Mouse (Mus musculus) forebrain, embryonic 12.5 days (tissue): ENCODE results near the gene Retsat. TPM values are rescaled to one million over a fixed set of nuclear protein-coding genes. Genes with fewer than 3 reads are reported as not detected.

Experiments
- ATAC-seq: fragments of 200-750 bp; cut with Nextera tagmentation; 2 replicates; pipeline ENCODE4 v1.8.0; 2017; ENCODE audit warnings: moderate TSS enrichment; ENCODE audit not compliant: low FRiP score
- H3K27ac ChIP-seq: fragments of 300-500 bp; sonication (generic); 2 replicates; pipeline ENCODE4 v1.5.1; 2016; ENCODE audit warnings: mild to moderate bottlenecking
- H3K27me3 ChIP-seq: fragments of 300-500 bp; sonication (generic); 2 replicates; pipeline ENCODE4 v1.6.1; 2016; ENCODE audit warnings: mild to moderate bottlenecking
- H3K36me3 ChIP-seq: fragments of 300-500 bp; sonication (generic); replicated peaks from 2 replicates; pipeline ENCODE4 v1.6.1; 2016; ENCODE audit warnings: mild to moderate bottlenecking
- H3K4me1 ChIP-seq: fragments of 300-500 bp; sonication (generic); 2 replicates; pipeline ENCODE4 v1.6.1; 2016
- H3K4me2 ChIP-seq: fragments of 300-500 bp; sonication (generic); 2 replicates; pipeline ENCODE4 v1.6.1; 2016; ENCODE audit warnings: mild to moderate bottlenecking, moderate library complexity
- H3K4me3 ChIP-seq: fragments of 300-500 bp; sonication (generic); replicated peaks from 2 replicates; pipeline ENCODE4 v1.5.1; 2016; ENCODE audit warnings: mild to moderate bottlenecking
- H3K9ac ChIP-seq: fragments of 300-500 bp; sonication (generic); 2 replicates; pipeline ENCODE4 v1.6.1; 2016; ENCODE audit warnings: mild to moderate bottlenecking
- H3K9me3 ChIP-seq: fragments of 300-500 bp; sonication (generic); 2 replicates; pipeline ENCODE4 v1.6.1; 2016
- WGBS: fragments of 180-500 bp; shearing (Covaris S2); methylation state at CpG from one replicate; pipeline ENCODE4 v1.1.7; 2016; 5-methylcytosine and 5-hydroxymethylcytosine counted together
- polyA plus RNA-seq: library from polyadenylated mRNA; unstranded; fragments of >200 nt; fragmentation: Nextera tagmentation; extraction: Ambion mirVana; gene quantifications from 2 replicates; pipeline ENCODE4 v1.2.1, GENCODE M21; 2016

Gene Retsat
- polyA plus RNA-seq, 1 experiment from 2014 or later: 4.6 TPM

GRCm38 (mm10) chr6:72635760-72636431 lies 37.6 kb downstream of the Retsat start:
- ATAC-seq: peak; percentile 81
- Histone ChIP-seq H3K27ac (no peak overlapping the region), H3K4me2 (no peak overlapping the region), H3K4me1 (no peaks in the 10 kb centered on the region), H3K36me3 (peaks cover 19% of the 10 kb centered on the region), H3K27me3 (no peaks in the 10 kb centered on the region), H3K9me3 (no peaks in the 10 kb centered on the region), H3K9ac (no peak overlapping the region), H3K4me3 (no peak overlapping the region)
- WGBS: 56% methylated on average over 12 of the region's 12 CpGs

GRCm38 (mm10) chr6:72636940-72637339 lies 38.7 kb downstream of the Retsat start:
- Histone ChIP-seq H3K4me2 (no peak overlapping the region), H3K9me3 (no peaks in the 10 kb centered on the region), H3K9ac (no peak overlapping the region), H3K4me3 (no peak overlapping the region), H3K4me1 (no peaks in the 10 kb centered on the region), H3K27ac (no peak overlapping the region), H3K27me3 (no peaks in the 10 kb centered on the region), H3K36me3 (peaks cover 8% of the 10 kb centered on the region; the same call in 1 of the 2 replicates)
- 81% methylated on average over 3 of the region's 3 CpGs for WGBS
- ATAC-seq: no peak

GRCm38 (mm10) chr6:72641218-72641954 lies 43.1 kb downstream of the Retsat start:
- H3K4me1 ChIP-seq: peaks cover 3% of the 10 kb centered on the region; the same call in 1 of the 2 replicates
- 82% methylated on average over 18 of the region's 18 CpGs for WGBS
- H3K27me3 ChIP-seq: no peaks in the 10 kb centered on the region
- H3K9me3 ChIP-seq: no peaks in the 10 kb centered on the region
- no peak overlapping the region for H3K4me2 ChIP-seq
- no peak overlapping the region for H3K4me3 ChIP-seq
- 0 out of 2 replicates have a peak overlapping the region, but pooled peaks have one; percentile 21 for H3K27ac ChIP-seq
- ATAC-seq: no peak
- H3K36me3 ChIP-seq: no peaks in the 10 kb centered on the region
- no peak overlapping the region for H3K9ac ChIP-seq

- no peak overlapping the region for H3K27ac ChIP-seq
- H3K27me3 ChIP-seq: no peaks in the 10 kb centered on the region
- whole genome bisulfite sequencing: 71% methylated on average over 4 of the region's 4 CpGs
- no peak for ATAC-seq
- no peak overlapping the region for H3K4me3 ChIP-seq
- no peaks in the 10 kb centered on the region for H3K9me3 ChIP-seq
- H3K4me1 ChIP-seq: peaks cover 10% of the 10 kb centered on the region
- H3K36me3 ChIP-seq: 0 out of 2 replicates have a peak, but pooled peaks cover 2% of the 10 kb centered on the region
- H3K4me2 ChIP-seq: no peak overlapping the region
- no peak overlapping the region for H3K9ac ChIP-seq
Observed at GRCm38 (mm10) chr6:72644576-72644975, 46.3 kb downstream of the Retsat start.

GRCm38 (mm10) chr6:72645364-72645763 lies 47.1 kb downstream of the Retsat start:
- no peak overlapping the region for H3K9ac ChIP-seq
- H3K27ac ChIP-seq: no peak overlapping the region
- H3K27me3 ChIP-seq: no peaks in the 10 kb centered on the region
- H3K4me3 ChIP-seq: no peak overlapping the region
- ATAC-seq: peak; percentile 91; the same call in 1 of the 2 replicates
- H3K9me3 ChIP-seq: no peaks in the 10 kb centered on the region
- H3K36me3 ChIP-seq: 0 out of 2 replicates have a peak, but pooled peaks cover 2% of the 10 kb centered on the region
- H3K4me1 ChIP-seq: peaks cover 10% of the 10 kb centered on the region
- no peak overlapping the region for H3K4me2 ChIP-seq
- 31% methylated on average over 7 of the region's 7 CpGs for WGBS

GRCm38 (mm10) chr6:72647383-72647820 lies 49.1 kb downstream of the Retsat start:
- no peaks in the 10 kb centered on the region for H3K27me3 ChIP-seq
- peak; percentile 25; the same call in 1 of the 2 replicates for ATAC-seq
- no peak overlapping the region for H3K4me3 ChIP-seq
- 0 out of 2 replicates have a peak overlapping the region, but pooled peaks have one; percentile 3 for H3K27ac ChIP-seq
- no peaks in the 10 kb centered on the region for H3K9me3 ChIP-seq
- WGBS: 59% methylated on average over 10 of the region's 10 CpGs
- H3K36me3 ChIP-seq: 0 out of 2 replicates have a peak, but pooled peaks cover 2% of the 10 kb centered on the region
- H3K4me2 ChIP-seq: no peak overlapping the region
- H3K9ac ChIP-seq: no peak overlapping the region
- H3K4me1 ChIP-seq: peaks cover 10% of the 10 kb centered on the region

GRCm38 (mm10) chr6:72648002-72648595 lies 49.8 kb downstream of the Retsat start:
- 0 out of 2 replicates have a peak overlapping the region, but pooled peaks have one; percentile 15 for H3K27ac ChIP-seq
- ATAC-seq: no peak
- no peaks in the 10 kb centered on the region for H3K27me3 ChIP-seq
- H3K4me2 ChIP-seq: no peak overlapping the region
- H3K9ac ChIP-seq: no peak overlapping the region
- no peaks in the 10 kb centered on the region for H3K9me3 ChIP-seq
- H3K36me3 ChIP-seq: 0 out of 2 replicates have a peak, but pooled peaks cover 2% of the 10 kb centered on the region
- 69% methylated on average over 12 of the region's 12 CpGs for WGBS
- H3K4me3 ChIP-seq: no peak overlapping the region
- peaks cover 10% of the 10 kb centered on the region for H3K4me1 ChIP-seq

- Histone ChIP-seq H3K4me3 (no peak overlapping the region), H3K4me1 (peaks cover 25% of the 10 kb centered on the region), H3K36me3 (0 out of 2 replicates have a peak, but pooled peaks cover 2% of the 10 kb centered on the region), H3K4me2 (no peak overlapping the region), H3K9me3 (no peaks in the 10 kb centered on the region), H3K27me3 (no peaks in the 10 kb centered on the region), H3K27ac (no peak overlapping the region), H3K9ac (no peak overlapping the region)
- 87% methylated on average over 10 of the region's 10 CpGs for WGBS
- no peak for ATAC-seq
Observed at GRCm38 (mm10) chr6:72650338-72650851, 52.1 kb downstream of the Retsat start.

GRCm38 (mm10) chr6:72653419-72653818 lies 55.1 kb downstream of the Retsat start:
- Histone ChIP-seq H3K36me3 (no peaks in the 10 kb centered on the region), H3K4me1 (peaks cover 30% of the 10 kb centered on the region), H3K27me3 (no peaks in the 10 kb centered on the region), H3K9ac (no peak overlapping the region), H3K4me2 (no peak overlapping the region), H3K9me3 (no peaks in the 10 kb centered on the region), H3K4me3 (no peak overlapping the region), H3K27ac (0 out of 2 replicates have a peak overlapping the region, but pooled peaks have one; percentile 38)
- 64% methylated on average over 7 of the region's 7 CpGs for WGBS
- ATAC-seq: 0 out of 2 replicates have a peak, but pooled peaks have one; percentile 45

- Histone ChIP-seq H3K4me2 (no peak overlapping the region), H3K4me1 (peaks cover 28% of the 10 kb centered on the region), H3K27me3 (no peaks in the 10 kb centered on the region), H3K27ac (no peak overlapping the region), H3K9ac (no peak overlapping the region), H3K36me3 (no peaks in the 10 kb centered on the region), H3K9me3 (no peaks in the 10 kb centered on the region), H3K4me3 (no peak overlapping the region)
- 94% methylated on average over 6 of the region's 6 CpGs for WGBS
- no peak for ATAC-seq
Observed at GRCm38 (mm10) chr6:72654355-72654754, 56.1 kb downstream of the Retsat start.

GRCm38 (mm10) chr6:72655309-72656052 lies 57.2 kb downstream of the Retsat start:
- no peaks in the 10 kb centered on the region for H3K27me3 ChIP-seq
- peak; percentile 53; the same call in 1 of the 2 replicates for ATAC-seq
- peak overlapping the region; percentile 19 for H3K4me3 ChIP-seq
- peaks cover 33% of the 10 kb centered on the region for H3K4me1 ChIP-seq
- no peaks in the 10 kb centered on the region for H3K36me3 ChIP-seq
- H3K9ac ChIP-seq: 0 out of 2 replicates have a peak overlapping the region, but pooled peaks have one; percentile 29
- H3K4me2 ChIP-seq: peak overlapping the region; percentile 36
- 43% methylated on average over 20 of the region's 20 CpGs for WGBS
- H3K9me3 ChIP-seq: no peaks in the 10 kb centered on the region
- H3K27ac ChIP-seq: peak overlapping the region; percentile 65
